Mouse (Mus musculus) 416B (cell line): ENCODE data around the gene Rpl41.
A peak's percentile ranks its signal among the peaks of the same experiment; 100 is the strongest.
"Not testable (repeated sequence)": the region's sequence is repeated elsewhere in the genome, so short reads cannot be mapped to it uniquely, and the experiment has no call there.

Experiments used
- DNase-seq: peaks from one replicate; pipeline ENCODE4 v3.0.0; 2011; ENCODE audit warnings: low read depth

The Rpl41 gene

DNA sequence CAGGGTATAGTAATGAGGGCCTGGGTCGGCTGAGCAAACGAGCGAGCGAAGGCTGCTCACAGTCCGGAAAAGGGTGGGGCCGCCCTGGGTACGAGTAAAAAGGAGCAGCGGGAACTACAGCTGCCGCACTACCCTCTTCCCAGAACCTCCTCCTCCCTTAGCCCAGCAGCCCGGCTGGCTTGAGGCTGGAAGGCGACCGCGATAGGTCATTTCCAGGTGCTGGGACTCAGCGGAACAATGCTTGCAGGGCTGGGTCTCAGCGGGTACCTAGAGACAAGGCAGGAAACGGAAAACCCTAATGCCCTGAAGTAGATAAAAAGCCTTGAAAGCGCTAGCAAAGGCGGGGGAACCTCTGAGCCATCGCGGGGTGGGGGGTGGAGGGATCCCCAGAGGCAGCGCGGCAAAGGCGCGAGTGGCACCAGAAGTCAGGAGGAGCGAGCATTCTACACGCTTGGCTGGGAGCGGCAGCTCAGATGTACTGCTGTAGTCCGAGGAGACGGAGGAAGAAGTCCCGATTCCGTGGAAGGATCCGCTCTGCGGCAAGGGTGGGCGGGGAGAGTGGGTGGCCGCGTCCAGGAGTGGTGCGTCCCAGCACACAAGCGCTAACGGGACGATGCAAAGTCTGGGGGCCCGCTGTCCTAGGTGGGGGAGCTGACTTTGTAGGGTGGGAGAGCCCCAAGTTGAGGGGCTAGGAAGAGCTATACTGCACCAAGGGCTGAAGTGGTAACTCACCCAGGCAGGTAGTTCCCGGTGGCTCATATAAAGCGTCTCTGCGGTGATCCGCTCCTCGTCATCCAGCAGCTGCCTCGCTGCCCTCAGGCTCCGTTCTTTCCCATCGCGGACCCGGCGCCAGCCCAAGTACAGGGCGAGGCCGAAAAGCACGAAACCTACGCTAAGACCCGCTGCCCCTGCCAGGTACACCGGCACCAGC, 24.1 kb downstream of the Rpl41 start:
- DNase-seq, result peak; percentile 84

DNA sequence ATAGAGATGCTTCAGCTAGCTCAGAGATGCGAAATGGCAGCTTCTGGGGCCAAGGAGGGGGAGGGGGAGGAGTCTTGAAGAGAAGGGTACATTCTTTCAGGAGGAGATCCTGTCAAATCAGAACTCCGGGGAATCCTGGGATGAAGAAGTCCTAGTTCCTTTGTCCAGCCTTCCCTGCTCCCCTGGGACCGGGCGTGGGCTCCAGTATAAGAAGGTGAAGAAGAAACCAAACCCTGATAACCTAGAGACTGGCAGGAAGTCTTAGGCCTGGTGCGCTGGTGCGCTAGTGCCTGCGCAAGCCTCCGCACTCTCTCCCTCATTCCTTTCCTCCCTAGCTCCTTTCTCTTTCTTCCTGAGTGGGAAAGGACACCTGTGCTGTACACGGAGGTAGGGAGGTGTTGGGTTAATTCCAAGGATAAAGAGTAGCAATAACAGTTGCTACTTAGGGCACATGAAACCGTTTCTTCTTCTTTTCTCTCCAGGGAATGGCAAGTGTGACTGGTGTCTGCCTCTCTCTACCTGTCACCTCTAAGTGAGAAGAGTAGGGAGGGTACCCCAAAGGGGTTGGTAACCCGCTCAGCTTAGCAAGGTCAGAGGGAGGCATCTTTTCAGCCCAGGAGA, 24.9 kb downstream of the Rpl41 start:
- no peak for DNase-seq

DNA sequence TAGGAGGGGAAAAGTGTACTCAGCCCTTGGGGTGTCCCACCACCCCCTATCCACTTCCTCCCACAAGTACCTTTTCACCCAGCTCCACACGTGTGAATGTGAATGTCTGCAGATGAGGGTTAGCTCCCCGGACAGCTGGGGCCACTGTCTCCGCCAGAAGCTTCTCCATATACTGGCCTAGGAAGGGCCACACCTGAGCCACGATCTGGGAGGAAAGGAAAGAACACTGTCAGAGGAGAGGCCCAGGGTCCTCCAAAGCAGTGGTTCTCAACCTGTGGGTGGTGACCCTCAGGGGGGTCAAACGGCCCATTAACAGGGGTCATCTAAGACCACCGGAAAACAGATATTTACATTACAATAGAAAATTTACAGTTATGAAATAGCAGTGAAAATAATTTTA, 26.8 kb downstream of the Rpl41 start:
- DNase-seq, result no peak

DNA sequence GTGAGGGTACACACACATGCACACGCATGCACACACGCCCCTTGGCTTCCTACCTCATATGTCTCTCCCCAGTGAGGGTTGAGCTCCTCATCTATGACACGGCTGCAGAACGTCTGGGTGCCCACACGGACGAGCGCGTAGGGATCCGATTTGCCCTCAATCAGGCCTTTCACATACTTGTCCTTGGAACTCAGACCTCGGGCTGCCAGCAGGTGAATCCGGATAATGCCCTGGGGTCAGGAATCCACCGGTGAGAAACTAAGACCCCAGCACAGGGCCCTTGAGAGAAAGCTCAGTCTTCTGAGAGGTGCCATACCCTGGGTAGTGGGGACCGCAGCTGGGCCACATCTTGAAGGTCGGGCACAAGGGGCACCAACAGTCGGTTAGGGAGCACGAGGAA, 28.5 kb downstream of the Rpl41 start:
- no peak for DNase-seq

DNA sequence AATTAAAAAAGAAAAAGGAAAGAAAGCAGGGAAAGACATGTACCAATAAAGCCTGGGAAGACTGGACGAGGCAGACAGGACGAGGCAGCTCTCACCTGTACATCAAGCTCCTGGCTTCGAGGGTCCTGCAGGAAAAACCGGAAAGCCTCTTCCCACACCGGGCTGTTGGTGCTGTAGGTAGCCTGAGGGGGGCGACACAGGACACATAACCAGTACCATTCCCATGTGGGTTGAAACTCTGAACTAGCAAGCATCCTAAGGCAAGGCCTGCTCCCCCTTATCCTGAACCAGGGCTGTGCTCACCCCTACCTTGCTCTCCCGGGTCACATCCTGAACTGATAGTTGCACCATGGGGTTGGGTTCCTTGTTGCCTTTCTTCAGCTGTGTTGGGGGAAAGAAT, 30.3 kb downstream of the Rpl41 start:
- peak; percentile 66 for DNase-seq

DNA sequence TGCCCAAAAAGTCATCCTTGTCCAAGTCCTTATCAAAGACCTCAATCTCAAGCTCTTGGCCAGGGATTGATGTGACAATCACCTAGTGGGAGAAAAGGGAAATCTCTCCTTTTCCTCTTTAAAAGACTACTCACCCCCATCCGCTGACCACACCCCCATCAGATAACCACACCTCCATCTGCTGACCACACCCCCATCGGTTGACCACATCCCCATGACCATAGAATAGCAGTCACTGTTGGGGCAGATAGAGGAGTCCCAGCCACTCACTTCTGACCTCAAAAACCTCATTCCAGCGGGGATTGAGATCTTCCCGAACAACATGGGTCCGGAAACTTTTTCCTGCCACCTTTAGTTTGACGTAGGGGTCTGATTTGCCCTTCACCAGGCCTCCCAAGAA, 32.4 kb downstream of the Rpl41 start:
- DNase-seq, result peak; percentile 94

DNA sequence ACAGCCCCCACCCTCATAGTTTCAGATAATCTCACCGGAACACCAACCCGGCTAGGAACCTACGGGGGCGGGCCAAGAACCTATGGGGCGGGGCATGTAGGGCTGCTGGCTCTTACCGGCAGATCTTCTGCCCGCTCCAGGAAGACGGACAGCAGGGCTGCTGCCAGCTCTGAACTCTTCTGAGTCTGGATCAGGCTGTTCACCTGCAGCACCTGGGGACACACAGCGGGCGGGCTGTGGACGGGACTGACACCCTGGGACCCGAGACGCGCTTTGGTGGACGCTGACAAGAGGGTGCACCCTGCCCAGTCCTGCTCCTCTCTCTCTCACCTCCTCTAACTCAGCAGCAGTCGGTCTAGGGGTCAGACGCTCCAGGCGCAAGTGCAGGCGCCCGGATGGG, 33.1 kb downstream of the Rpl41 start:
- DNase-seq, result no peak

DNA sequence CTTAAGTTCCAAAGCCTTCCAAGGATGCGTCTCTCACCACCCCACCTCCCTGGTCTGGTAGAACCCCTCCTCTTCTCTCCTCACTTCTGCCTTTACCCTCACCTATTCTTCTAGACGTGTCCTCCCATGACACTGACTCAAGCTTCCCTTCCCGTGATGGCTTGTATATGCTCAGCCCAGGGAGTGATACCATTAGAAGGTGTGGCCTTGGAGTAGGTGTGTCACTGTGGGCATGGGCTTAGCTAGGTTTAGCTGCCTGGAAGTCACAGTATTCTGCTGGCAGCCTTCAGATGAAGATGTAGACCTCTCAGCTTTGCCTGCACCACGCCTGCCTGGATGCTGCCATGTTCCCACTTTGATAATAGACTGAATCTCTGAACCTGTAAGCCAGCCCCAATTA, 34.1 kb downstream of the Rpl41 start:
- no peak for DNase-seq

DNA sequence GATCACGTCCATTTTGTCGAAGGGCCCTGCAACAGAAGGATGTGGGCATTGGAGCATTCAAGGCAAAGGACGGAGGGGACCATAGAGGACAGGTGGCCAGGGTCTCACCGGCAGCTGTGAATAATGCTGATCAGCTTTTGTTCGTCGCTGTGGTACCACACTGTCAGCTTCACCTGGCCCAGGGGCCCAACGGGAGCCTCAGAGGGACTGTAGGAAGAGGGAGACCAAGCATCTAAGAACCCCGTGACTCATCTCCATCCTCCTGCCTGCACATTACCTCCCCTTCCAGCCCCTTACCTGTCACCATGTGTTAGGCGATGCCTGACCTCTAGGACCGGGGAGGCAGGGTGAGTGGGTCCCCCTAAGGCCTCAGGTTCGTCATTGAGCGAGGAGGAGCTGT, 37.3 kb downstream of the Rpl41 start:
- DNase-seq, result no peak

DNA sequence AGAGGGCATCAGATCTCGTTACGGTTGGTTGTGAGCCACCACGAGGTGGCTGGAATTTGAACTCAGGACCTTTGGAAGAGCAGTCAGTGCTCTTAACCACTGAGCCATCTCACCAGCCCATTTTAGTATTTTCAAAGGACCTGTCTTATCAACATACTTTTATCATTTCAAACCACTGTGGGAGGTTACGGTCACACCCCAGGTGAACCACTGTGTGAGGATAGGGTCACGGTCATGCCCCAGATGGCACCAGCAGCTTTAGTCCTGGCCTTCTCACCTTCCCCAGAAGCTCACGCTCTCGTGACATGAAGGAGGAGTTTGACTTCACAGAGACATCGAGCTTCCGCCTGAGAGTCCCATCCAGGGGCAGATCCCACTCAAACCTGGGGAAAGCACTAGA, 37.9 kb downstream of the Rpl41 start:
- DNase-seq, result no peak

DNA sequence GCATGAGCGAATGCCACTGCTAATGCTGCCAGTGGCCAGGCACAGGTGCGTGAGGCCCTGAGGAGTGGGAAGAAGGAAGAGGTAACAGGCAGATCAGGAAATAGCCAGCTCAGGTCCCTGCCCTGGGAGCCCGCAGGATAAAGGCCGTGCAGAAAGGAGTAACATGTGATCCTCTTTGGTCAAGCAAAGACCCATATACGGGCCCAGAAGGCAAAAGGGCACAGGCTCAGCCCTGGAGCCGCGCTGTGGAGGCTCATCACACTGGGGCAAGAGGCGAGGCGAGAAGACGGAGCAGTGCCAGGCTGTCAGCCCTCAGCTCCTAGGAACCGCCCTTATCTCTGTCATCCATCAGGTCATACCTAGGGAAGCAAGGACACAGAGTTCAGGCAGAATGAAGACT, 38.8 kb downstream of the Rpl41 start:
- DNase-seq, result no peak

DNA sequence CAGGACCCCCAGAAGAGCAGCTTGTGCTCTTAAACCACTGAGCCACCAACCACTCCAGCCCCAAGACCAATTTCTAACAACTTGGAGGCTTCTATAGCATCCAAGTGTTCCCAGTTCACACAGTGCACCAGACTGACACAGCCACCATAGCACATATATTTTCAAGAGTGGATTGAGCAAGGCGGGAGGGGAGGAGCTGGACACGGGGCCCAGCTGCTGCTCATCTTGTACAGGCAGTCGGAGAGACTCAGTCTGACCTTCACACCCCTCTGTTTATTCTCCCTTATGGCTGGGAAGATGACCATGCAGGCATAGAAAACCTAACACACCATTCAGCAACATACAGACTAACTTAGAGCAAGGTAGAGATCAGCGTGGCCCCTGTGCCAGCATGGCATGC, 39.3 kb downstream of the Rpl41 start:
- no peak for DNase-seq

DNA sequence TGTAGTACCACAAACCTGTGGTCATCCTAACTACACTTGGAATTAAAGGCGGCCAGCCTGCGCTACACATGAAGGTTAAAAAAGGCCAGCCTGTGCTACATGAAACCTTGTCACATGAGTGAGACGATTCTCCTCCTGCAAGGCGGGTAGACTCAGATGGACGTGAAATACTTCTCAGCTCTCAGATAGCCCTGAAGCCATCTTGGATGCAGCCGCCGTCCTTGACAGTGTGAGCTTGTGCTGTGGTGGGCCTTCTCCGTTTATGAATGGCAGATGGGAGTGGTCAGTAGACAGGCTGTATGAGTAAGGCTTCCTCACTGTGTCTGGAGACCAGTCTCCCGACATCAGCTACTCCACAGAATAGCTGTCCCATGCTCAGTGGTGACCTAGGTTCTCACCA, 39.9 kb downstream of the Rpl41 start:
- no peak for DNase-seq

DNA sequence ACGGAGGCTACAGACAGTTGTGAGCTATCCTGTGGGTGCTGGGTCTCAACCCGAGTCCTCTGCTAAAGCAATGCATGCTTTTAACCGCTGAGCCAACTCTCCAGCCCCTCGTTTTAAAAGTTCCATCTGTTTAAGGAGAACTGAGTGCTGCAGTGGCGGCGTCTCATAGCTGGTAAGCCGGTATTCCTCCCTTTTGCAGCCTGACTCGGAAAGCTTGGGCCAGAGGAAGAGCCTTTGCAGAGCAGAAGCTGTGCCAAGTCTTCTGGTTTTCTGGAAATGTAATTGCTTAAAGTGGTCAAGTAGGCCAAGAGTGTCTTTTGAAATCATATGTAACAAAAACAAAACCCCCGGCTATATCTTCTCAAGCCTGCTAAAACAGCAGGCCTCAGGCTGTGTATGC, 40.8 kb downstream of the Rpl41 start:
- no peak for DNase-seq

DNA sequence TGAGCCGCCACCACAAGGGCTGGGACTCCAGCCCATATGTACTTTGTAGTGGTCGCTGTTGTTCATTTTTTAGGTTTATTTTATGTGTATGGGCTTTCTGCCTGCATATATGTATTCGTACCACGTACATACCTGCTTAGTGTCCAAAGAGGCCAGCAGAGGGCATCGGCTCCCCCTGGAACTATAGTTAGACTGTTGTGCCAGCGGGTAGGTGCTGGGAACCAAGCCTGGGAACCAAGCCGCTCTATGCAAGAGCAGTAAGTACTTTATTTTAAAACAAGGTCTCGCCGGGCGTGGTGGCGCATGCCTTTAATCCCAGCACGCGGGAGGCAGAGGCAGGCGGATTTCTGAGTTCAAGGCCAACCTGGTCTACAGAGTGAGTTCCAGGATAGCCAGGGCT, 43.1 kb downstream of the Rpl41 start:
- DNase-seq, result no peak

DNA sequence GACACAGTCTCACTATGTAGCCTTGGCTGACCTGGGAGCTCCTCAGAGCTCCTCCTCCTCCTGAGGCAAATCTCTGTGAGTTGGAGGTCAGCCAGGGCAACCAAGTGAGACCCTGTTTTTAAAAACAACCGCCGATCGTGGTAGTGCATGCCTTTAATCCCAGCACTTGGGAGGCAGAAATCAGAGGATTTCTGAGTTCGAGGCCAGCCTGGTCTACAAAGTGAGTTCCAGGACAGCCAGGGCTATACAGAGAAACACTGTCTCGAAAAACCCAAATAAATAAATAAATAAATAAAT, 43.8 kb downstream of the Rpl41 start:
- not testable (repeated sequence) for DNase-seq

DNA sequence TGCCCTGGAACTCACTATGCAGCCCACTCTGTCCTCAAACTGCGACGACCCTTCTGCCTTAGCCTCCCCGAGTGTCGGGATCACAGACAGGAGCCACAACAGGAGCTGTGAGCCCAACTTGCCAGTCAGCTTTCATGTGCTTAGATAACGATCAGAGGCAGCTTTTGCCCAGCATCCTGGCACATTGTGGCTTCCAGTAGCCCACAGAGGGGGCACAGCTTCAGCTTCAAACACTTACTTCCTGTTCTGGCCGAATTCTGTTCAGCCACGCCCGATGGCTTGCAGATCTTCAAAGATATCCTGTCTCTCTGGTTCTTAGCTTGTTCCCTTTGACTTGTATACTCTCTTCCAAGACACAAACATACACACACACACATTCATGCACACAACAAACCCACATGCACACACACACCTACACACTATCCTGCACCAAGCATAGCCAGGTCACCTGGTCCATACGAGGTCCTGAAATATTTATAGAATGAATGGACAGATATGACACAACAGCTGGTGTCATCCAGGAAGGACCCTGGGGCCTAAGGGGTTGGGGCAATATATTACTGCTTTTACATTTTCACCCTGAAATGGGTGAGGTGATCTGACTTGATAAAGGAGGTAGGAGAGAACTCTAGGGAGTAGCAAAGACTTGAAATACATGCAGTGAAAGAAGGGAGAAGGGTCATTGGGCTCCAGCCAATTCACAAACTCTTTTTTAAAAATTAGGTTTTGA, 44.3 kb downstream of the Rpl41 start:
- DNase-seq, result peak; percentile 98

DNA sequence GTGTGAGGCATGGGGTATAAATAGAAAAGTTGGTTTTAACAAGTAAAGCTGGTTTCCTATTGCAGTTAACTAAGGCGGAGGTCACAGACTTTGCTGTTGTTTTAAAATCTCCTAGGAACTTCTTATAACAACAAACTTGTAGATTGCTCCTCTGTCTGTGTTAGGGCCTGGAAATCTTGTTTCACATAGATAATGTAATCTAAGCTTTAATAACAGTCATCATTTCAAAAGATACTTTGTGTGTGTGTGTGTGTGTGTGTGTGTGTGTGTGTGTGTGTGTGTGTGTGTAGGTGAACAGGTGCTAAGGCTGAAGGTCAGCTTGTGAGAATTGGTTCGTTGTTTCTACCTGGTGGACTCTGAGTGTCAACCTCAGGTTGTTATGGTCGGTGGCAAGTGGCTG, 45.1 kb downstream of the Rpl41 start:
- peak; percentile 41 for DNase-seq

DNA sequence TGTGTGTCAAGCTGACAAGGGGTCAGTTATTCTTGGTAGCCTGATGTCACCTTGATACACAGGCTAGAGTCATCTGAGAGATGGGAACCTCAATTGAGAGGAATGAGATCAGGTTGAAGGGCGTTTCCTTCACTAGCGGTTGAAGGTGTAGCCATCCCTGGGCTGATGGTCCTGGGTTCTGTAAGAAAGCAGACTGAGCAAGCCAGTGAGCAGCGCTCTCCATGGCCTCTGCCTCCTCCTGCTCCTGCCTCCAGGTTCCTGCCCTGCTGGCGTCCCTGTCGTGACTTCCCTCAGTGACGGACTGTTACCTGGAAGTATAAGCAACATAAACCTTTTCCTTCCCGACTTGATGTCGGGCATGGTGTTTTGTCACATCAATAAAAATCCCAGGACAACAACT, 45.6 kb downstream of the Rpl41 start:
- no peak for DNase-seq

DNA sequence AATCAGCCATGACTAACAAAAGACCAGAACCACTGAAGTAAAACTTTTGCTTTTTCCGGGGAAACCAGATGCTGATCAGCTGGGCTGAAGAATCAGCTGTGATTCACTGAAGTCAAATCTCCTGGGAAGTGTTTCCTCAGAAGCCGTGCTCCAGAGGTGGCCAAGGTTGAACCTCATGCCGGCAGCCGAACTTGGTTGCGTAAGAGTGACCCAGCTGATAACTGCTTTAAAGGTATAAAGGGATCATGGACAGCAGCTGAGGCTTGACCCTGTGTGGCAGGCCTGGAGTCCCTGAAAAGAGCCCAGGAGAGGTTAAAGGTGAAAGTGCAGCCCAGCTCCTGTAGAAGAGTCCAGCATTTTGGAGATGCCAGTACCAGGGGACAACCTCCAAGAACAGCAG, 46.8 kb downstream of the Rpl41 start:
- peak; percentile 40 for DNase-seq

DNA sequence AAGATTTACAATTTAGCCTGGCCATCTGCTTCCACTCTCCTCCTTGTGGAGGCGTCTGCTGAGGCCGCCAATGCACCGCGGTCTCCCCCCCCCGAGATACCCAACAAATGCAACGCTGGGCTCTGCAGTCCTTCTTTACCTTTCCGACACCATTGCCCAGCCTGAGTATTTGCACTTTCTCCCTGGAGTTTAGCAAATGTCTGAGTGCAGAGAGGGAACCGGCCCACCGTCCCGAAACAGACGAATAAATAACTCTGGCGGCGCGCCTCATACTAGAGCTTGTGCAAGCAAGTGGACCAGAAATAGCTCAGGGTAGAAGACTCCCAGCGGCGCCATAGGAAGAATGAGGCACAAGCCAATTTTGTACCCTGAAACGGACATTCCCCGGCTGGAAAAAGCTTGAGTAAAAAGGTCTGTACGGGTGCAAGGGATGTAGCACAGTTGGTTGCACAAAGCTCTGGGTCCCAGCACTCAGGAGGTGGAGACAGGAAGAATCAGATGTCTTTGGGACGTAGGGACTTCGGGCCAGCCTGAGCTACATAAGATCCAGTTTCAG, 49.9 kb downstream of the Rpl41 start:
- peak; percentile 84 for DNase-seq

DNA sequence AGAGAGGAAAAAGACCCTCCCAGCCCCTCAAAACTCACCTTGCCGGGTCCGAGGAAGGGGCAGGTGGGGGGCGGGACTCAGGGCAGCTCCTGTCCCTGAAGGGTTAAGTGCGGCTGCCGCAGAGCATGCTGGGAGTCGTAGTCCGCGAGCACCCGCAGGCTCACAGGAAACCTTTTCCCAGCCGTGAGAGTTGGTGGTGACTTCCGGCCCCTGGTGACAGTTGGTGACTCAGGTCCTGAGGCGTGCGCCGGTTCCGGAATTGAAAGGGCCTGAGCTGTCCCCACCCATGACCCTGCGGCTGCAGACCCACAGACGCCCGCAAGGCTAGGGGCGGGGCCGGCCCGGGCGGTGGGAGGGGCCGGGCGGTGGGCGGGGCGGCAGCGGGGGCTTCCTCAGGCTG, 50.5 kb downstream of the Rpl41 start, which contains the start of gene Myl6b:
Gene Myl6b (minus strand): TSS at position 96 of the 400 bp plus-strand sequence.
- peak; percentile 100 for DNase-seq
